Mouse (Mus musculus) olfactory bulb, adult 2 months (tissue): ENCODE results near the gene Fgf5. TPM values are rescaled to one million over a fixed set of nuclear protein-coding genes. Genes with fewer than 3 reads are reported as not detected.

Experiments used
- H3K27ac ChIP-seq: fragments of 200-500 bp; 2 replicates; pipeline ENCODE4 v1.5.1; 2012; ENCODE audit warnings: low read depth, low read length; ENCODE audit not compliant: insufficient read depth
- H3K4me1 ChIP-seq: fragments of 200-500 bp; 2 replicates; pipeline ENCODE4 v1.6.1; 2012; ENCODE audit warnings: low read length; ENCODE audit not compliant: control insufficient read depth, insufficient read depth
- H3K4me3 ChIP-seq: fragments of 200-500 bp; 2 replicates; pipeline ENCODE4 v1.5.1; 2012; ENCODE audit warnings: mild to moderate bottlenecking, low read depth, low read length, moderate library complexity; ENCODE audit not compliant: insufficient read depth
- CTCF ChIP-seq: fragments of 200-500 bp; IDR thresholded peaks from 2 replicates; pipeline ENCODE4 v1.5.1; 2012; ENCODE audit warnings: low read depth, mild to moderate bottlenecking, low read length, moderate library complexity; ENCODE audit not compliant: insufficient read depth
- POLR2A ChIP-seq: fragments of 200-500 bp; IDR thresholded peaks from 2 replicates; pipeline ENCODE4 v1.6.1; 2012; ENCODE audit warnings: mild to moderate bottlenecking, low read depth, low read length, moderate library complexity; ENCODE audit not compliant: insufficient read depth
- WGBS: fragments of 180-500 bp; shearing (Covaris S2); methylation state at CpG from one replicate; pipeline ENCODE4 v1.1.7; 2018; 5-methylcytosine and 5-hydroxymethylcytosine counted together
- polyA plus RNA-seq: library from polyadenylated mRNA; stranded (reverse); fragments of >200 nt; gene quantifications from 2 replicates; pipeline ENCODE4 v1.2.4, GENCODE M21; 2012; ENCODE audit warnings: low replicate concordance; ENCODE audit not compliant: missing spikeins, insufficient read depth, insufficient read length

Fgf5 gene
- not detected in 2 replicates for polyA plus RNA-seq

- TF ChIP-seq CTCF: no peak
- TF ChIP-seq POLR2A: no peak
- Histone ChIP-seq H3K27ac (no peak within 1 kb of the TSS), H3K4me3 (peak within 1 kb of the TSS; percentile 77), H3K4me1 (peaks cover 13% of the 10 kb centered on the region)
- under 1% methylated on average over 75 of the region's 80 CpGs for WGBS
These were observed at the start of gene Fgf5 for GRCm38 (mm10) chr5:98253838-98254821. Gene Fgf5 (plus strand): TSS chr5:98254184.

DNA sequence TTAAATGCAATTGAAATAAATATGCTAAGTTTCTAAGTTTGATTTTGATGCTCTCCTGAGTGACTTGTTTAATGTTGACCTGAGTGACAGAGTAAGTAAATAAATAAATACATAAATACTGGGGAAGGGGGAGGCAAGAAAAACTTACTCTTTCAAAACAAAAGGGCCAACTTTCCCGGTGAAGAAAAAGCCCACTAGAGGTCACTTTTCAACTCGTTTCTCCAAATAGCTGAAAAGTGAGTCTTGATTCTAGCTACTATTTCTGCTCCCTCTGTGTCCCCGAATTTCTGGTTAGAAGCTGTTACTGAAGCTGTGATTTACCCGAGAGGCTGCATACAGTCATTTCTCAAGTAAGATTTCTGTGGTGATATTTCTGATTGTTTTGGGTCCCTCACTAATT, 41.5 kb upstream of the Fgf5 start:
- Histone ChIP-seq H3K4me1 (no peaks in the 10 kb centered on the region), H3K27ac (no peak overlapping the region), H3K4me3 (no peak overlapping the region)
- WGBS: 39% methylated on average over 4 of the region's 4 CpGs
- no peak for TF ChIP-seq POLR2A
- no peak for TF ChIP-seq CTCF

GRCm38 (mm10) chr5:98221956-98222355, 32.0 kb upstream of the Fgf5 start:
- H3K27ac ChIP-seq: no peak overlapping the region
- TF ChIP-seq CTCF: no peak
- no peak for TF ChIP-seq POLR2A
- no peak overlapping the region for H3K4me3 ChIP-seq
- H3K4me1 ChIP-seq: no peaks in the 10 kb centered on the region
- 67% methylated on average over 4 of the region's 4 CpGs for WGBS

GRCm38 (mm10) chr5:98226710-98227109, 27.3 kb upstream of the Fgf5 start:
- no peak for TF ChIP-seq POLR2A
- TF ChIP-seq CTCF: no peak
- no peak overlapping the region for H3K4me3 ChIP-seq
- H3K4me1 ChIP-seq: no peaks in the 10 kb centered on the region
- H3K27ac ChIP-seq: no peak overlapping the region
- WGBS: 78% methylated on average over 2 of the region's 2 CpGs

- Histone ChIP-seq H3K4me1 (no peaks in the 10 kb centered on the region), H3K27ac (no peak overlapping the region), H3K4me3 (no peak overlapping the region)
- TF ChIP-seq CTCF (no peak), POLR2A (no peak)
- WGBS: 85% methylated on average over 6 of the region's 6 CpGs
These were observed 24.5 kb upstream of the Fgf5 start for GRCm38 (mm10) chr5:98229456-98229855.

GRCm38 (mm10) chr5:98238466-98238865, 15.5 kb upstream of the Fgf5 start:
- Histone ChIP-seq H3K27ac (no peak overlapping the region), H3K4me3 (no peak overlapping the region), H3K4me1 (no peaks in the 10 kb centered on the region)
- TF ChIP-seq POLR2A (no peak), CTCF (no peak)
- WGBS: 83% methylated on average over 6 of the region's 6 CpGs

GRCm38 (mm10) chr5:98241322-98241829, 12.6 kb upstream of the Fgf5 start:
- Histone ChIP-seq H3K4me1 (no peaks in the 10 kb centered on the region), H3K4me3 (no peak overlapping the region), H3K27ac (no peak overlapping the region)
- TF ChIP-seq CTCF (no peak), POLR2A (no peak)
- WGBS: 94% methylated on average over 12 of the region's 12 CpGs

DNA sequence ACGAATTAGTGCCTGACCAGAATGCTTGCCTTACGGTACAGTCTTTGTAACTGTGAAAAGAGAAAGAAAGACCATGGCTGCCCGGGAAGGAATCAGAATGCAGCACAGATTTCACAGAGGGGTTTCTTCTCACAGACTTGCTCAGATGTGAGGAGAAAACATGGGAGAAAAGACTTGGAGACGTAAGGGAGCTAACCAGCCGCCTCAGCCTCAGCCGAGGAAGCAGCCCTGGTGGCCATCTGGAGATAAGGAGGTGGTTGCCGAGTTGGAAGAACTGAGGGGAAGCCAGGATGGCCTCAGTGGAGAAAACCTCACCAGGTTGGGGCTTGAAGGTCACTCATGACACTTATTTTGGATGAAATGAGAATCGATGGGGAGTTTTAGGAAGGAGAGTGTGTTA, 8.7 kb upstream of the Fgf5 start:
- 79% methylated on average over 8 of the region's 8 CpGs for WGBS
- TF ChIP-seq POLR2A (no peak), CTCF (no peak)
- no peaks in the 10 kb centered on the region for H3K4me1 ChIP-seq
- H3K27ac ChIP-seq: no peak overlapping the region
- no peak overlapping the region for H3K4me3 ChIP-seq

DNA sequence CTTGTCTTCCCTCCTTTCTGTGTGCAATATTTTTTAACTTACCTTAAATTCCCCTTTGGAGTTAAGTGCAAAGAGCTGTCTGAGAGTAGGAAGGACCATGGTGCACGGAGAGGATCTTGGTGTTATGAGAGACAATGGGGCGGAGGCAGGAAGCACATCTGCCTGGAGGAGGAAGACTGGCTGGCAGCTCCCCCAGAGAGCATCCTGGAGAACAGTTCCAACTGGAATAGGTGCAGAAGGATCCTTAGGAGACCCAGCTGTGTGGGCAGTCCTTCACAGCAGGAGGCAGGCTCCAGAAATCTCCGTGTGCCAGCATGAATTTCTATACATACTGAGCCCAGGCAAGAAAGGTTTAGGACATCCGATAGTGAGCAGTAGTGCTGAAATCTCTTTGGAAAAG, 8.0 kb upstream of the Fgf5 start:
- TF ChIP-seq CTCF (no peak), POLR2A (no peak)
- H3K4me3 ChIP-seq: no peak overlapping the region
- no peaks in the 10 kb centered on the region for H3K4me1 ChIP-seq
- no peak overlapping the region for H3K27ac ChIP-seq
- WGBS: 54% methylated on average over 4 of the region's 4 CpGs
